Mouse (Mus musculus) lung, postnatal 0 days (tissue): ENCODE data around the gene Lgals9.

ENCODE experiments used
- CTCF ChIP-seq: IDR thresholded peaks from 2 replicates; pipeline ENCODE4 v1.5.1; 2016; ENCODE audit warnings: antibody characterized with exemption, mild to moderate bottlenecking
- EP300 ChIP-seq: IDR thresholded peaks from 2 replicates; pipeline ENCODE4 v1.6.1; 2016; ENCODE audit warnings: antibody characterized with exemption, mild to moderate bottlenecking, control low read depth

GRCm38 (mm10) chr11:78971096-78971495 lies 13.7 kb downstream of the Lgals9 start:
- TF ChIP-seq CTCF: no peak
- TF ChIP-seq EP300: no peak
